Mouse (Mus musculus) stomach, embryonic 16.5 days (tissue): Measurements from ENCODE around the gene H2-Eb2. TPM values are rescaled to one million over a fixed set of nuclear protein-coding genes. Genes with fewer than 3 reads are reported as not detected.

Experiments
- ATAC-seq: fragments of 200-750 bp; cut with Nextera tagmentation; 2 replicates; pipeline ENCODE4 v1.8.0; 2017; ENCODE audit warnings: moderate number of reproducible peaks, moderate TSS enrichment; ENCODE audit not compliant: insufficient read depth, low FRiP score
- H3K27ac ChIP-seq: fragments of 300-500 bp; sonication (generic); 2 replicates; pipeline ENCODE4 v1.5.1; 2014; ENCODE audit warnings: low read length
- H3K27me3 ChIP-seq: fragments of 300-500 bp; sonication (generic); 2 replicates; pipeline ENCODE4 v1.6.1; 2014; ENCODE audit warnings: low read length, control low read depth, mixed read lengths; ENCODE audit not compliant: control insufficient read depth, insufficient read depth
- H3K36me3 ChIP-seq: fragments of 300-500 bp; sonication (generic); 2 replicates; pipeline ENCODE4 v1.6.1; 2014; ENCODE audit warnings: low read length; ENCODE audit not compliant: control insufficient read depth, insufficient read depth
- H3K4me1 ChIP-seq: fragments of 300-500 bp; sonication (generic); 2 replicates; pipeline ENCODE4 v1.6.1; 2014; ENCODE audit warnings: low read length, control low read depth, mixed read lengths; ENCODE audit not compliant: control insufficient read depth, insufficient read depth
- H3K4me2 ChIP-seq: fragments of 300-500 bp; sonication (generic); 2 replicates; pipeline ENCODE4 v1.6.1; 2014; ENCODE audit warnings: low read depth, low read length, mixed read lengths
- H3K4me3 ChIP-seq: fragments of 300-500 bp; sonication (generic); replicated peaks from 2 replicates; pipeline ENCODE4 v1.5.1; 2014; ENCODE audit warnings: mild to moderate bottlenecking, low read length
- H3K9ac ChIP-seq: fragments of 300-500 bp; sonication (generic); 2 replicates; pipeline ENCODE4 v1.6.1; 2014; ENCODE audit warnings: low read length
- H3K9me3 ChIP-seq: fragments of 300-500 bp; sonication (generic); replicated peaks from 2 replicates; pipeline ENCODE4 v1.6.1; 2016; ENCODE audit warnings: low read length, control low read depth; ENCODE audit not compliant: control insufficient read depth
- WGBS: fragments of 180-500 bp; shearing (Covaris S2); extraction: QIAGEN DNeasy Blood & Tissue Kit; methylation state at CpG from one replicate; pipeline ENCODE4 v1.1.7; 2014; 5-methylcytosine and 5-hydroxymethylcytosine counted together
- polyA plus RNA-seq: library from polyadenylated mRNA; unstranded; fragments of >200 nt; fragmentation: Nextera tagmentation; extraction: Ambion mirVana; gene quantifications from 2 replicates; pipeline ENCODE4 v1.2.1, GENCODE M21; 2015

Gene H2-Eb2
- polyA plus RNA-seq, 1 experiment from 2014 or later, result not detected

- H3K27ac ChIP-seq, result no peak overlapping the region
- 79% methylated on average over 3 of the region's 3 CpGs for WGBS
- no peak overlapping the region for H3K9ac ChIP-seq
- no peaks in the 10 kb centered on the region for H3K9me3 ChIP-seq
- no peaks in the 10 kb centered on the region for H3K27me3 ChIP-seq
- H3K4me1 ChIP-seq, result no peaks in the 10 kb centered on the region
- H3K4me2 ChIP-seq, result no peak overlapping the region
- no peaks in the 10 kb centered on the region for H3K36me3 ChIP-seq
- ATAC-seq, result no peak
- no peak overlapping the region for H3K4me3 ChIP-seq
These were observed 38.3 kb downstream of the H2-Eb2 start for GRCm38 (mm10) chr17:34363676-34364310.

GRCm38 (mm10) chr17:34365031-34365430, 39.6 kb downstream of the H2-Eb2 start:
- Histone ChIP-seq H3K9me3 (no peaks in the 10 kb centered on the region), H3K9ac (no peak overlapping the region), H3K4me3 (no peak overlapping the region), H3K27me3 (no peaks in the 10 kb centered on the region), H3K36me3 (no peaks in the 10 kb centered on the region), H3K4me1 (no peaks in the 10 kb centered on the region), H3K4me2 (no peak overlapping the region), H3K27ac (no peak overlapping the region)
- ATAC-seq, result no peak
- WGBS, result 70% methylated on average over 10 of the region's 10 CpGs

GRCm38 (mm10) chr17:34370563-34370962, 45.1 kb downstream of the H2-Eb2 start:
- Histone ChIP-seq H3K27me3 (no peaks in the 10 kb centered on the region), H3K4me1 (no peaks in the 10 kb centered on the region), H3K9ac (no peak overlapping the region), H3K4me3 (no peak overlapping the region), H3K27ac (no peak overlapping the region), H3K4me2 (no peak overlapping the region), H3K9me3 (no peaks in the 10 kb centered on the region), H3K36me3 (no peaks in the 10 kb centered on the region)
- no peak for ATAC-seq
- 55% methylated on average over 4 of the region's 4 CpGs for WGBS

- H3K27me3 ChIP-seq, result no peaks in the 10 kb centered on the region
- no peak overlapping the region for H3K9ac ChIP-seq
- H3K36me3 ChIP-seq, result no peaks in the 10 kb centered on the region
- H3K27ac ChIP-seq, result no peak overlapping the region
- H3K9me3 ChIP-seq, result no peaks in the 10 kb centered on the region
- no peaks in the 10 kb centered on the region for H3K4me1 ChIP-seq
- H3K4me3 ChIP-seq, result no peak overlapping the region
- H3K4me2 ChIP-seq, result no peak overlapping the region
- WGBS, result 63% methylated on average over 6 of the region's 6 CpGs
- no peak for ATAC-seq
These were observed 47.7 kb downstream of the H2-Eb2 start for GRCm38 (mm10) chr17:34373055-34373709.

GRCm38 (mm10) chr17:34376847-34377246, 51.4 kb downstream of the H2-Eb2 start, which contains the start of gene Btnl1:
TSS of gene Btnl1 (plus strand) at chr17:34377132.
- Histone ChIP-seq H3K4me2 (no peak within 1 kb of the TSS), H3K36me3 (no peaks in the 10 kb centered on the region), H3K4me1 (no peaks in the 10 kb centered on the region), H3K27ac (no peak within 1 kb of the TSS), H3K9ac (no peak within 1 kb of the TSS), H3K9me3 (no peaks in the 10 kb centered on the region), H3K27me3 (no peaks in the 10 kb centered on the region), H3K4me3 (no peak within 1 kb of the TSS)
- WGBS, result 80% methylated on average over 2 of the region's 2 CpGs
- ATAC-seq, result no peak

- no peaks in the 10 kb centered on the region for H3K27me3 ChIP-seq
- H3K4me2 ChIP-seq, result no peak overlapping the region
- no peak overlapping the region for H3K4me3 ChIP-seq
- H3K27ac ChIP-seq, result no peak overlapping the region
- 46% methylated on average over 6 of the region's 6 CpGs for WGBS
- no peaks in the 10 kb centered on the region for H3K36me3 ChIP-seq
- H3K9ac ChIP-seq, result no peak overlapping the region
- no peaks in the 10 kb centered on the region for H3K4me1 ChIP-seq
- ATAC-seq, result no peak
- no peaks in the 10 kb centered on the region for H3K9me3 ChIP-seq
These were observed 52.2 kb downstream of the H2-Eb2 start for GRCm38 (mm10) chr17:34377450-34378209.

- 76% methylated on average over 2 of the region's 2 CpGs for WGBS
- Histone ChIP-seq H3K27me3 (no peaks in the 10 kb centered on the region), H3K4me3 (no peak overlapping the region), H3K27ac (no peak overlapping the region), H3K36me3 (no peaks in the 10 kb centered on the region), H3K4me2 (no peak overlapping the region), H3K9ac (no peak overlapping the region), H3K9me3 (no peaks in the 10 kb centered on the region), H3K4me1 (no peaks in the 10 kb centered on the region)
- ATAC-seq, result no peak
These were observed 53.3 kb downstream of the H2-Eb2 start for GRCm38 (mm10) chr17:34378716-34379115.

GRCm38 (mm10) chr17:34379451-34379850, 54.0 kb downstream of the H2-Eb2 start:
- no peak overlapping the region for H3K9ac ChIP-seq
- no peak overlapping the region for H3K4me3 ChIP-seq
- 81% methylated on average over 7 of the region's 7 CpGs for WGBS
- H3K4me2 ChIP-seq, result no peak overlapping the region
- no peaks in the 10 kb centered on the region for H3K9me3 ChIP-seq
- ATAC-seq, result no peak
- no peaks in the 10 kb centered on the region for H3K27me3 ChIP-seq
- no peaks in the 10 kb centered on the region for H3K36me3 ChIP-seq
- H3K27ac ChIP-seq, result no peak overlapping the region
- H3K4me1 ChIP-seq, result no peaks in the 10 kb centered on the region

GRCm38 (mm10) chr17:34381876-34382275, 56.4 kb downstream of the H2-Eb2 start:
- WGBS, result 64% methylated on average over 11 of the region's 11 CpGs
- no peak overlapping the region for H3K4me3 ChIP-seq
- ATAC-seq, result no peak
- no peak overlapping the region for H3K4me2 ChIP-seq
- no peaks in the 10 kb centered on the region for H3K36me3 ChIP-seq
- no peak overlapping the region for H3K9ac ChIP-seq
- H3K27me3 ChIP-seq, result no peaks in the 10 kb centered on the region
- H3K4me1 ChIP-seq, result no peaks in the 10 kb centered on the region
- no peak overlapping the region for H3K27ac ChIP-seq
- H3K9me3 ChIP-seq, result no peaks in the 10 kb centered on the region
